Mouse (Mus musculus) lung, postnatal 0 days (tissue): ENCODE data around the gene Tmem216. TPM values are rescaled to one million over a fixed set of nuclear protein-coding genes. Genes with fewer than 3 reads are reported as not detected.

Experiments used
- ATAC-seq: fragments of 200-750 bp; cut with Nextera tagmentation; 2 replicates; pipeline ENCODE4 v1.8.0; 2017; ENCODE audit warnings: moderate library complexity
- DNase-seq: peaks from one replicate; pipeline ENCODE4 v3.0.0-alpha.2; 2016; ENCODE audit warnings: low spot score
- H3K27ac ChIP-seq: fragments of 300-500 bp; sonication (generic); 2 replicates; pipeline ENCODE4 v1.5.1; 2014; ENCODE audit warnings: antibody characterized with exemption, mild to moderate bottlenecking, low read length, mixed read lengths
- H3K27me3 ChIP-seq: fragments of 300-500 bp; sonication (generic); replicated peaks from 2 replicates; pipeline ENCODE4 v1.6.1; 2014; ENCODE audit warnings: low read length, mixed read lengths; ENCODE audit not compliant: insufficient read depth
- H3K36me3 ChIP-seq: fragments of 300-500 bp; sonication (generic); 2 replicates; pipeline ENCODE4 v1.6.1; 2014; ENCODE audit warnings: low read length, mixed read lengths; ENCODE audit not compliant: insufficient read depth
- H3K4me1 ChIP-seq: fragments of 300-500 bp; sonication (generic); 2 replicates; pipeline ENCODE4 v1.6.1; 2014; ENCODE audit warnings: antibody characterized with exemption, low read depth, low read length, mixed read lengths; ENCODE audit not compliant: insufficient read depth
- H3K4me2 ChIP-seq: fragments of 300-500 bp; sonication (generic); replicated peaks from 2 replicates; pipeline ENCODE4 v1.6.1; 2014; ENCODE audit warnings: low read depth, mild to moderate bottlenecking, low read length, moderate library complexity, mixed read lengths
- H3K4me3 ChIP-seq: fragments of 300-500 bp; sonication (generic); 2 replicates; pipeline ENCODE4 v1.5.1; 2014; ENCODE audit warnings: low read depth, low read length
- H3K9ac ChIP-seq: fragments of 300-500 bp; sonication (generic); replicated peaks from 2 replicates; pipeline ENCODE4 v1.6.1; 2014; ENCODE audit warnings: low read depth, mild to moderate bottlenecking
- H3K9me3 ChIP-seq: fragments of 300-500 bp; sonication (generic); 2 replicates; pipeline ENCODE4 v1.6.1; 2016; ENCODE audit warnings: low read length, mixed read lengths
- CTCF ChIP-seq: IDR thresholded peaks from 2 replicates; pipeline ENCODE4 v1.5.1; 2016; ENCODE audit warnings: antibody characterized with exemption, mild to moderate bottlenecking
- EP300 ChIP-seq: IDR thresholded peaks from 2 replicates; pipeline ENCODE4 v1.6.1; 2016; ENCODE audit warnings: antibody characterized with exemption, mild to moderate bottlenecking, control low read depth
- whole genome bisulfite sequencing: fragments of 180-500 bp; shearing (Covaris S2); extraction: QIAGEN DNeasy Blood & Tissue Kit; methylation state at CpG from one replicate; pipeline ENCODE4 v1.1.7; 2014; 5-methylcytosine and 5-hydroxymethylcytosine counted together
- polyA plus RNA-seq: library from polyadenylated mRNA; unstranded; fragments of >200 nt; fragmentation: Nextera tagmentation; extraction: Ambion mirVana; gene quantifications from 2 replicates; pipeline ENCODE4 v1.2.1, GENCODE M21; 2015

Gene Tmem216
- polyA plus RNA-seq, 1 experiment from 2014 or later = 44.5 TPM

DNA sequence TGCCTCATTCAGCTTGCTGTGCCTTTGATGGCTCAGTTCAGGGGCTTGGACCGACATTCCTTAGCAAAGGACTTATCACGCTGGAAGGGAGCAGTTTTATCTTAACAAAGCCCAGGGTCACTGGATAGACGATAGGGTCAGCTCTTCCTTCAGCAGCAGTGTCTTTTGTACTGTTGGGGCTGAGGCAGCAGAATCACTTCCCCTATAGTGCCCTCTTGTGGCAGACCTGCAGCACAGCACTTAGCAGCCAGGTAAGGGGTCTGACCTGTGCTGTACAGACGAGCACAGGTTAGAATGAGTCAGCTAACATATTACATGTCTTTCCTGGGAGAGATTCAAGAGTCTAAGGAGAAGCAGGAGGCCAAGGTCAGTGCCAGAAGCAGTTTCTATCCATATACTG, 53.5 kb downstream of the Tmem216 start:
- peak; percentile 62 for ATAC-seq
- DNase-seq = peak; percentile 55
- no peaks in the 10 kb centered on the region for H3K27me3 ChIP-seq
- 8% methylated on average over 4 of the region's 4 CpGs for WGBS
- no peak for TF ChIP-seq EP300
- peak; percentile 93 for TF ChIP-seq CTCF
- H3K4me2 ChIP-seq = no peak overlapping the region
- H3K4me3 ChIP-seq = no peak overlapping the region
- H3K36me3 ChIP-seq = peaks cover 10% of the 10 kb centered on the region; the same call in 1 of the 2 replicates
- no peak overlapping the region for H3K9ac ChIP-seq
- no peaks in the 10 kb centered on the region for H3K4me1 ChIP-seq
- no peak overlapping the region for H3K27ac ChIP-seq
- H3K9me3 ChIP-seq = no peaks in the 10 kb centered on the region

DNA sequence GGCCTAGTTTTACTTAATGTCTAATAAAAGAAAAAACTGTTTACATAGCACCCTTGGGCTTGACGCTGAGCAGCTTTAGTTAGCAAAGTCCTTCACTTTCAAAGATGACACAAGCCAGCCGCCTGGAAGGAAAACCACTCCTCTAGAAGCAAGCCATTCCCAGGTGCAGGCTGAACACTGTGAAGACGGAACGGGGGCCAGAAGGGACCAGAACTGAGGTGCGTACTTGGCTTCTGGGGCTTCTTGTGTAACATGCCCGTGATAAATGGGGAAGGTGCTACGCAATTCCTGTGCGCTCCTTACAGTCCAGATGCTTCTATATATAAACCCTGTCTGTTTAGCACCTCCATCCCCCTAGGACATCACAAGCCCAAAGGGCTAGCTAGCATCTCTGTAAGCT, 55.5 kb downstream of the Tmem216 start:
- H3K9ac ChIP-seq = no peak overlapping the region
- H3K27me3 ChIP-seq = no peaks in the 10 kb centered on the region
- DNase-seq (no peak), ATAC-seq (no peak)
- no peak overlapping the region for H3K4me2 ChIP-seq
- H3K4me1 ChIP-seq = no peaks in the 10 kb centered on the region
- peaks cover 10% of the 10 kb centered on the region; the same call in 1 of the 2 replicates for H3K36me3 ChIP-seq
- TF ChIP-seq EP300 (no peak), CTCF (no peak)
- H3K27ac ChIP-seq = no peak overlapping the region
- 85% methylated on average over 8 of the region's 8 CpGs for WGBS
- no peak overlapping the region for H3K4me3 ChIP-seq
- no peaks in the 10 kb centered on the region for H3K9me3 ChIP-seq

DNA sequence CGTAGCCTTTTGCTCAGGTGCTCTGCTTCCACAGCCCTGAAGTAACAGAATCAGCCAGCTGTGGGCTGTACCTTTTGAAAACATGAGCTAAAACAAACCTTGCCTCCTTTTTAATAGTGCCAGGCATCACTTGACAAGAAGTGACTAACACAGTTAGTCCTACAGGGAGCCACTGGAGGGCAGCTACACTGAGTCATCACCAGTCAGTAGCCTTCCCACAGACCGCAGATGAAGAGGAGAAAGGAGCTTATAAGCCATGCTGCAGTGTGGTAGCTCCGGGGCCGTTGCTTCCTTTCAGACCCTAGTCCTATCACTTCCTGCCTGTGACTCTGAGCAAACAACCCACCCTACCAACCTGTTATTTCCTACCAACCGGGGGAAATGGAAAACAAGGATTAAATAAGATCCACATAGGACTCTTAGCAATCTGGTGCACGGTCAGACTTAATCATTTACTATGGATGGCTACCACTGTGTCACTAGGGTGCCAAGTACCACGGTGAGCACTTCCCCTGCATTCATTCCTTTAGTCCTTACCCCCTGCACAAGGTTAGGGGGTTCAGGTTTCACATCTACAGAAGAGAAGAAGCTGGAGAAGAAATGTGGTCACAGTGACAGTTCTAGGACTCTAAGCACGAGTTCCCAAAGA, 58.4 kb downstream of the Tmem216 start:
- H3K27me3 ChIP-seq = no peaks in the 10 kb centered on the region
- no peak overlapping the region for H3K9ac ChIP-seq
- H3K4me1 ChIP-seq = no peaks in the 10 kb centered on the region
- no peak overlapping the region for H3K27ac ChIP-seq
- no peak overlapping the region for H3K4me3 ChIP-seq
- H3K36me3 ChIP-seq = 0 out of 2 replicates have a peak, but pooled peaks cover 6% of the 10 kb centered on the region
- no peak overlapping the region for H3K4me2 ChIP-seq
- TF ChIP-seq EP300 = no peak
- TF ChIP-seq CTCF = no peak
- DNase-seq = peak; percentile 32
- ATAC-seq = peak; percentile 53
- H3K9me3 ChIP-seq = no peaks in the 10 kb centered on the region
- 39% methylated on average over 8 of the region's 8 CpGs for WGBS

DNA sequence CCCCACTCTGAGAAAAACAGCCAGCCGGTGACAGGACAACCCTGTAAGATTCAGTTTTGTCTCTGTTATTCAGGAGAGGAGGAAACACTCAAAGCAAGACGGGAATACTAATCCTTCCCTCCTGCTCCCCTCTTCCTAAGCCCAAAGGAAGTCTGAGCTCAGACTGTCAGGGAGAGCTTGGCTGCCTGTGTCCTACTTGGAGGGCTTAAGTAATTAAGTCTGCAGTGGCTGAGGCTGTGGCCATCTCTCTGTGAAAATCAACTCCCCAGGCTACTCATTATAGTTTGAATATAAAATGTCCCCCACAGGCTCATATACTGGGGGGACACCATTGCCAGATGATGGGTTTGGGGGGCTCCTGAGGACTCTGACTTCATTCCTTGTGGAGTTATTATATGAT, 59.1 kb downstream of the Tmem216 start:
- no peak for DNase-seq
- TF ChIP-seq CTCF = no peak
- no peak for TF ChIP-seq EP300
- 0 out of 2 replicates have a peak, but pooled peaks cover 6% of the 10 kb centered on the region for H3K36me3 ChIP-seq
- no peaks in the 10 kb centered on the region for H3K4me1 ChIP-seq
- H3K9me3 ChIP-seq = no peaks in the 10 kb centered on the region
- H3K27ac ChIP-seq = no peak overlapping the region
- H3K27me3 ChIP-seq = no peaks in the 10 kb centered on the region
- no peak overlapping the region for H3K4me3 ChIP-seq
- WGBS = 71% methylated on average over 2 of the region's 2 CpGs
- no peak for ATAC-seq
- H3K4me2 ChIP-seq = no peak overlapping the region
- no peak overlapping the region for H3K9ac ChIP-seq

DNA sequence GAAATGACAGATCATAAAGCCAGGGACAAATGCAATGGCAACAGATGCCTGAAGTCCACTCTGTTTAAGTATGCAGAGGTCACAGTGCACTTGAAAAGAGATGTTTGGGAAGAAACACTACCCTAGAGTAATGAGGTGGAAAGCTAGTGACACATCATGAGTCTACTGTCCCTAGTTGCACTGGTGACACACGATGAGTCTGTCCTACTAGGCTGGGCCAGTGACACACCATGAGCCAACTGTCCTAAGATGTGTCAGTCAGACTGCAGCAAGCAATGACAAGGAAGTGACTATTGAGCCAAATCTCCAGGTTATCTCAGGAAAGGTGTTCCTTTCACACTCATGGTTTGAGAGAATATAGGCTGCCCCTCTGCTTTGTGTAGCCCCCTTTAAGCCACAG, 60.4 kb downstream of the Tmem216 start:
- H3K9ac ChIP-seq = no peak overlapping the region
- 90% methylated on average over 1 of the region's 1 CpGs for WGBS
- TF ChIP-seq EP300 (no peak), CTCF (no peak)

GRCm38 (mm10) chr19:10486264-10486738, 69.7 kb downstream of the Tmem216 start:
- peak; percentile 76 for DNase-seq
- H3K9me3 ChIP-seq = no peaks in the 10 kb centered on the region
- no peak overlapping the region for H3K4me2 ChIP-seq
- peak; percentile 78 for ATAC-seq
- WGBS = 20% methylated on average over 9 of the region's 9 CpGs
- H3K4me1 ChIP-seq = no peaks in the 10 kb centered on the region
- H3K27me3 ChIP-seq = 0 out of 2 replicates have a peak, but pooled peaks cover 2% of the 10 kb centered on the region
- no peak overlapping the region for H3K4me3 ChIP-seq
- peak; percentile 92 for TF ChIP-seq CTCF
- no peak for TF ChIP-seq EP300
- no peak overlapping the region for H3K27ac ChIP-seq
- no peaks in the 10 kb centered on the region for H3K36me3 ChIP-seq
- H3K9ac ChIP-seq = no peak overlapping the region

More for the DNA sequence above, 60.4 kb downstream of the Tmem216 start:
- Histone ChIP-seq H3K9me3 (no peaks in the 10 kb centered on the region), H3K27me3 (no peaks in the 10 kb centered on the region), H3K36me3 (0 out of 2 replicates have a peak, but pooled peaks cover 6% of the 10 kb centered on the region), H3K4me2 (no peak overlapping the region), H3K4me3 (no peak overlapping the region), H3K27ac (no peak overlapping the region), H3K4me1 (no peaks in the 10 kb centered on the region)
- ATAC-seq (no peak), DNase-seq (no peak)

Other genes with a start within 250 kb of the Tmem216 start
- gene Syt7, start 167.1 kb downstream of the Tmem216 start, polyA plus RNA-seq = 1.4 and 3.0 TPM in 2 replicates
- gene Lrrc10b, start 98.8 kb downstream of the Tmem216 start, polyA plus RNA-seq = 3.7 and 3.9 TPM in 2 replicates
- 2.6 and 2.9 TPM in 2 replicates for gene Ppp1r32, start 73.3 kb downstream of the Tmem216 start, polyA plus RNA-seq
- 19.8 and 20.0 TPM in 2 replicates for gene Cpsf7, start 31.0 kb downstream of the Tmem216 start, polyA plus RNA-seq
- 46.4 and 49.8 TPM in 2 replicates for gene Sdhaf2, start 30.1 kb downstream of the Tmem216 start, polyA plus RNA-seq
- gene Cyb561a3, start 20.9 kb upstream of the Tmem216 start, polyA plus RNA-seq = 42.3 and 48.1 TPM in 2 replicates
- gene Tmem138, start 21.1 kb upstream of the Tmem216 start, polyA plus RNA-seq = 19.4 and 21.6 TPM in 2 replicates
- gene Ddb1, start 49.1 kb upstream of the Tmem216 start, polyA plus RNA-seq = 178 and 181 TPM in 2 replicates
- 7.3 TPM in 2 replicates for gene Tkfc, start 49.4 kb upstream of the Tmem216 start, polyA plus RNA-seq
- 0.08 TPM in 1 of 2 replicates, not detected in the other for gene Vwce, start 78.0 kb upstream of the Tmem216 start, polyA plus RNA-seq
- gene Pga5, start 121.8 kb upstream of the Tmem216 start, polyA plus RNA-seq = not detected in 2 replicates
- gene Vps37c, start 132.5 kb upstream of the Tmem216 start, polyA plus RNA-seq = 23.4 and 25.2 TPM in 2 replicates
- gene Cd5, start 182.8 kb upstream of the Tmem216 start, polyA plus RNA-seq = 0.48 and 0.68 TPM in 2 replicates